In genomic region chr17:44148109-44148846, GRCm38 (mm10) we compare ENCODE assay signal across 25 mouse cellular contexts. TPM values are rescaled to one million over a fixed set of nuclear protein-coding genes. Genes with fewer than 3 reads are reported as not detected.
DNase-seq lines count a peak whose midpoint lies in the region; ATAC-seq and TF ChIP-seq lines count a peak whose summit lies in the region.
"Had no signal": no experiment of that assay in that cellular context is flagged by ENCODE, and none has a peak within 500 bp of the region (broad histone marks: within the 10 kb centered on the region; RNA-seq: fewer than 3 reads in every experiment).

No protein-coding gene starts in this region.

- no peak overlapping the region for H3K4me3 ChIP-seq in stomach, embryonic 15.5 days (replicated peaks)
- no peak overlapping the region for H3K4me3 ChIP-seq in stomach, postnatal 0 days (ENCODE audit: low read depth, low read length)
- no peak overlapping the region for H3K4me3 ChIP-seq in intestine, embryonic 16.5 days (ENCODE audit: low read length)
- H3K4me3 ChIP-seq in stomach, embryonic 16.5 days (replicated peaks; ENCODE audit: low read length), result no peak overlapping the region
- H3K4me3 ChIP-seq: embryonic facial prominence, embryonic 10.5 days; embryonic facial prominence, embryonic 12.5 days; forebrain, embryonic 13.5 days had no signal

- DNase-seq in stomach, postnatal 0 days (ENCODE audit: low spot score), result no peak
- DNase-seq in large intestine, adult 2 months (ENCODE audit: low read depth, low spot score), result peak; percentile 89
- DNase-seq in thymus, postnatal 10 days (ENCODE audit: low spot score in 2 of 2), result no peak
- DNase-seq in layer of hippocampus, postnatal 36 days, result no peak
- no peak for DNase-seq in layer of hippocampus, postnatal 25 days (ENCODE audit: extremely low spot score in 1 of 2, low spot score in 1 of 2)
- DNase-seq: adrenal gland, adult 8-10 months; adrenal gland, postnatal 14 days; adrenal gland, postnatal 36 days; B cell, adult 2 months; cerebellum, adult 11-12 months; cerebellum, adult 2 months; cerebellum, adult 9-10 months; cerebellum, postnatal 10 days; cerebellum, postnatal 25 days had no signal

- no peak for TF ChIP-seq CTCF in stomach, postnatal 0 days (IDR thresholded peaks at IDR 0.05; ENCODE audit: low read depth)

- no peaks in the 10 kb centered on the region for H3K9me3 ChIP-seq in stomach, embryonic 15.5 days
- H3K9me3 ChIP-seq in stomach, postnatal 0 days (ENCODE audit: control insufficient read depth, low read length), result no peaks in the 10 kb centered on the region
- no peaks in the 10 kb centered on the region for H3K9me3 ChIP-seq in intestine, embryonic 16.5 days (ENCODE audit: control insufficient read depth, low read length)
- no peaks in the 10 kb centered on the region for H3K9me3 ChIP-seq in stomach, embryonic 16.5 days (replicated peaks; ENCODE audit: control insufficient read depth, low read length)
- H3K9me3 ChIP-seq: embryonic facial prominence, embryonic 10.5 days; embryonic facial prominence, embryonic 12.5 days; forebrain, embryonic 13.5 days had no signal

- no peak overlapping the region for H3K27ac ChIP-seq in stomach, embryonic 15.5 days
- no peak overlapping the region for H3K27ac ChIP-seq in stomach, postnatal 0 days (replicated peaks)
- H3K27ac ChIP-seq in intestine, embryonic 16.5 days (ENCODE audit: low read length), result peak overlapping the region; percentile 93
- H3K27ac ChIP-seq in stomach, embryonic 16.5 days (ENCODE audit: low read length), result no peak overlapping the region
- H3K27ac ChIP-seq: embryonic facial prominence, embryonic 10.5 days; embryonic facial prominence, embryonic 12.5 days; forebrain, embryonic 13.5 days had no signal

- WGBS in stomach, embryonic 15.5 days, result 85% methylated on average over 5 of the region's 5 CpGs
- 84% methylated on average over 5 of the region's 5 CpGs for WGBS in stomach, postnatal 0 days
- WGBS in intestine, embryonic 16.5 days, result 62% methylated on average over 5 of the region's 5 CpGs
- WGBS in large intestine, adult 2 months, result 39% methylated on average over 5 of the region's 5 CpGs
- WGBS in stomach, embryonic 16.5 days, result 79% methylated on average over 5 of the region's 5 CpGs

- H3K4me1 ChIP-seq in stomach, embryonic 15.5 days, result no peaks in the 10 kb centered on the region
- no peaks in the 10 kb centered on the region for H3K4me1 ChIP-seq in stomach, postnatal 0 days (replicated peaks; ENCODE audit: control insufficient read depth, insufficient read depth)
- H3K4me1 ChIP-seq in intestine, embryonic 16.5 days (ENCODE audit: control insufficient read depth, insufficient read depth, low read length), result peaks cover 7% of the 10 kb centered on the region; the same call in 1 of the 2 replicates
- H3K4me1 ChIP-seq in stomach, embryonic 16.5 days (ENCODE audit: control insufficient read depth, insufficient read depth, low read length), result no peaks in the 10 kb centered on the region
- H3K4me1 ChIP-seq: embryonic facial prominence, embryonic 10.5 days; embryonic facial prominence, embryonic 12.5 days; forebrain, embryonic 13.5 days had no signal

- TF ChIP-seq EP300 in stomach, postnatal 0 days (optimal IDR thresholded peaks at IDR 0.05), result no peak

- no peak overlapping the region for H3K9ac ChIP-seq in stomach, embryonic 15.5 days
- no peak overlapping the region for H3K9ac ChIP-seq in stomach, postnatal 0 days (ENCODE audit: low read length)
- H3K9ac ChIP-seq in intestine, embryonic 16.5 days (ENCODE audit: low read depth, low read length), result no peak overlapping the region
- H3K9ac ChIP-seq in stomach, embryonic 16.5 days (ENCODE audit: low read length), result no peak overlapping the region
- H3K9ac ChIP-seq: embryonic facial prominence, embryonic 12.5 days; forebrain, embryonic 13.5 days had no signal

- no peaks in the 10 kb centered on the region for H3K27me3 ChIP-seq in stomach, embryonic 15.5 days (replicated peaks)
- H3K27me3 ChIP-seq in stomach, postnatal 0 days (ENCODE audit: control insufficient read depth, insufficient read depth, low read length), result no peaks in the 10 kb centered on the region
- no peaks in the 10 kb centered on the region for H3K27me3 ChIP-seq in intestine, embryonic 16.5 days (replicated peaks; ENCODE audit: control insufficient read depth, insufficient read depth, low read length)
- no peaks in the 10 kb centered on the region for H3K27me3 ChIP-seq in stomach, embryonic 16.5 days (ENCODE audit: control insufficient read depth, insufficient read depth, low read length)
- H3K27me3 ChIP-seq: embryonic facial prominence, embryonic 12.5 days; forebrain, embryonic 13.5 days; Patski had no signal

- peak; percentile 61; the same call in 1 of the 2 replicates for ATAC-seq in stomach, embryonic 15.5 days (ENCODE audit: insufficient read depth, low FRiP score, low read depth)
- no peak for ATAC-seq in stomach, postnatal 0 days (ENCODE audit: low FRiP score, low TSS enrichment)
- ATAC-seq in intestine, embryonic 16.5 days, result peak; percentile 93
- ATAC-seq in stomach, embryonic 16.5 days (ENCODE audit: insufficient read depth, low FRiP score), result peak; percentile 34; the same call in 1 of the 2 replicates
- ATAC-seq: activated CD4-positive, CD25-positive, alpha-beta regulatory T cell, adult 4 months; CD4-positive, CD25-positive, alpha-beta regulatory T cell, adult 4 months; forebrain, embryonic 13.5 days; Patski had no signal

- no peaks in the 10 kb centered on the region for H3K36me3 ChIP-seq in stomach, embryonic 15.5 days
- no peaks in the 10 kb centered on the region for H3K36me3 ChIP-seq in stomach, postnatal 0 days (ENCODE audit: control insufficient read depth, insufficient read depth, low read length)
- no peaks in the 10 kb centered on the region for H3K36me3 ChIP-seq in intestine, embryonic 16.5 days (ENCODE audit: control insufficient read depth, insufficient read depth, low read length)
- no peaks in the 10 kb centered on the region for H3K36me3 ChIP-seq in stomach, embryonic 16.5 days (ENCODE audit: control insufficient read depth, insufficient read depth, low read length)
- H3K36me3 ChIP-seq: embryonic facial prominence, embryonic 10.5 days; embryonic facial prominence, embryonic 12.5 days; G1E had no signal

- H3K4me2 ChIP-seq in stomach, embryonic 15.5 days, result no peak overlapping the region
- H3K4me2 ChIP-seq in stomach, postnatal 0 days (replicated peaks; ENCODE audit: low read depth), result no peak overlapping the region
- H3K4me2 ChIP-seq in intestine, embryonic 16.5 days (ENCODE audit: low read depth, low read length), result no peak overlapping the region
- no peak overlapping the region for H3K4me2 ChIP-seq in stomach, embryonic 16.5 days (ENCODE audit: low read depth, low read length)
- H3K4me2 ChIP-seq: embryonic facial prominence, embryonic 12.5 days; forebrain, embryonic 13.5 days had no signal

RNA-seq across cellular contexts. Expression of gene Clic5, which starts 40.1 kb away (rescaled TPM):
- 5.0 and 7.1 TPM in 2 replicates for polyA plus RNA-seq in stomach, embryonic 15.5 days (2015; fragmentation: Nextera tagmentation; extraction: Ambion mirVana)
- polyA plus RNA-seq in stomach, postnatal 0 days (2015; fragmentation: Nextera tagmentation; extraction: Ambion mirVana), result 3.7 and 4.8 TPM in 2 replicates
- polyA plus RNA-seq in intestine, embryonic 16.5 days (2015; fragmentation: Nextera tagmentation; extraction: Ambion mirVana), result 25.9 and 31.2 TPM in 2 replicates
- 19.0 and 45.1 TPM in 2 replicates for polyA plus RNA-seq in large intestine, adult 2 months (2012; rRNA removed)
- 7.3 and 9.1 TPM in 2 replicates for polyA plus RNA-seq in stomach, embryonic 16.5 days (2015; fragmentation: Nextera tagmentation; extraction: Ambion mirVana)
- 1 to 10 TPM; 2.9 TPM for total RNA-seq in layer of hippocampus, postnatal 36 days (2021)
- total RNA-seq in layer of hippocampus, postnatal 25 days (2021), result 1 to 10 TPM; 2.7 to 3.0 TPM
- total RNA-seq: CH12.LX had no signal
- polyA plus RNA-seq: G1E had no signal

RNA-seq across cellular contexts. Expression of gene Enpp4, which starts 42.7 kb away (rescaled TPM):
- polyA plus RNA-seq in stomach, embryonic 15.5 days (2015; fragmentation: Nextera tagmentation; extraction: Ambion mirVana), result 5.6 and 5.7 TPM in 2 replicates
- polyA plus RNA-seq in stomach, postnatal 0 days (2015; fragmentation: Nextera tagmentation; extraction: Ambion mirVana), result 4.4 and 5.0 TPM in 2 replicates
- polyA plus RNA-seq in intestine, embryonic 16.5 days (2015; fragmentation: Nextera tagmentation; extraction: Ambion mirVana), result 4.4 and 4.9 TPM in 2 replicates
- polyA plus RNA-seq in large intestine, adult 2 months (2012; rRNA removed), result 2.7 and 3.5 TPM in 2 replicates
- 5.5 and 5.9 TPM in 2 replicates for polyA plus RNA-seq in stomach, embryonic 16.5 days (2015; fragmentation: Nextera tagmentation; extraction: Ambion mirVana)
- 10 to 100 TPM; 15.5 to 16.1 TPM for total RNA-seq in layer of hippocampus, postnatal 36 days (2021)
- 10 to 100 TPM; 13.4 to 15.7 TPM for total RNA-seq in layer of hippocampus, postnatal 25 days (2021)
- polyA plus RNA-seq: G1E had no signal
